Mouse (Mus musculus) midbrain, embryonic 15.5 days (tissue): ENCODE results near the gene Srarp. TPM values are rescaled to one million over a fixed set of nuclear protein-coding genes. Genes with fewer than 3 reads are reported as not detected.

Source experiments
- ATAC-seq: fragments of 200-750 bp; cut with Nextera tagmentation; replicated peaks from 2 replicates; pipeline ENCODE4 v1.8.0; 2017; ENCODE audit warnings: moderate TSS enrichment
- H3K27ac ChIP-seq: fragments of 300-500 bp; sonication (generic); 2 replicates; pipeline ENCODE4 v1.5.1; 2015; ENCODE audit warnings: mild to moderate bottlenecking, inconsistent platforms
- H3K27me3 ChIP-seq: fragments of 300-500 bp; sonication (generic); replicated peaks from 2 replicates; pipeline ENCODE4 v1.6.1; 2015; ENCODE audit warnings: inconsistent platforms
- H3K36me3 ChIP-seq: fragments of 300-500 bp; sonication (generic); replicated peaks from 2 replicates; pipeline ENCODE4 v1.6.1; 2015; ENCODE audit warnings: inconsistent platforms
- H3K4me1 ChIP-seq: fragments of 300-500 bp; sonication (generic); 2 replicates; pipeline ENCODE4 v1.6.1; 2015; ENCODE audit warnings: inconsistent platforms
- H3K4me2 ChIP-seq: fragments of 300-500 bp; sonication (generic); 2 replicates; pipeline ENCODE4 v1.6.1; 2015; ENCODE audit warnings: inconsistent platforms, mild to moderate bottlenecking, moderate library complexity
- H3K4me3 ChIP-seq: fragments of 300-500 bp; sonication (generic); 2 replicates; pipeline ENCODE4 v1.5.1; 2015; ENCODE audit warnings: mild to moderate bottlenecking, inconsistent platforms
- H3K9ac ChIP-seq: fragments of 300-500 bp; sonication (generic); 2 replicates; pipeline ENCODE4 v1.6.1; 2015; ENCODE audit warnings: mild to moderate bottlenecking, inconsistent platforms
- H3K9me3 ChIP-seq: fragments of 300-500 bp; sonication (generic); 2 replicates; pipeline ENCODE4 v1.6.1; 2016; ENCODE audit warnings: inconsistent platforms
- WGBS: fragments of 180-500 bp; shearing (Covaris S2); methylation state at CpG from one replicate; pipeline ENCODE4 v1.1.7; 2015; ENCODE audit warnings: mixed read lengths; 5-methylcytosine and 5-hydroxymethylcytosine counted together
- polyA plus RNA-seq: library from polyadenylated mRNA; unstranded; fragments of >200 nt; fragmentation: Nextera tagmentation; extraction: Ambion mirVana; gene quantifications from 2 replicates; pipeline ENCODE4 v1.2.1, GENCODE M21; 2015

Srarp gene
- 0.32 and 0.50 TPM in 2 replicates for polyA plus RNA-seq

GRCm38 (mm10) chr4:141435974-141436373 lies at the start of gene Srarp:
Srarp (minus strand) TSS chr4:141436105.
- Histone ChIP-seq H3K36me3 (no peaks in the 10 kb centered on the region), H3K4me1 (no peaks in the 10 kb centered on the region), H3K4me3 (no peak within 1 kb of the TSS), H3K27ac (no peak within 1 kb of the TSS), H3K9ac (no peak within 1 kb of the TSS), H3K27me3 (no peaks in the 10 kb centered on the region), H3K9me3 (no peaks in the 10 kb centered on the region), H3K4me2 (no peak within 1 kb of the TSS)
- 85% methylated on average over 1 of the region's 1 CpGs for WGBS
- ATAC-seq, result no peak

GRCm38 (mm10) chr4:141484071-141484470 lies 48.2 kb upstream of the Srarp start:
- H3K4me2 ChIP-seq, result no peak overlapping the region
- no peak overlapping the region for H3K27ac ChIP-seq
- H3K36me3 ChIP-seq, result peaks cover 71% of the 10 kb centered on the region
- H3K9me3 ChIP-seq, result no peaks in the 10 kb centered on the region
- no peaks in the 10 kb centered on the region for H3K4me1 ChIP-seq
- H3K4me3 ChIP-seq, result no peak overlapping the region
- WGBS, result 84% methylated on average over 11 of the region's 11 CpGs
- no peak overlapping the region for H3K9ac ChIP-seq
- no peak for ATAC-seq
- H3K27me3 ChIP-seq, result no peaks in the 10 kb centered on the region

GRCm38 (mm10) chr4:141479411-141479810 lies 43.5 kb upstream of the Srarp start:
- no peaks in the 10 kb centered on the region for H3K27me3 ChIP-seq
- WGBS, result 86% methylated on average over 8 of the region's 8 CpGs
- no peak overlapping the region for H3K9ac ChIP-seq

GRCm38 (mm10) chr4:141478794-141479193 lies 42.9 kb upstream of the Srarp start:
- H3K4me2 ChIP-seq, result no peak overlapping the region
- H3K27me3 ChIP-seq, result no peaks in the 10 kb centered on the region
- peaks cover 76% of the 10 kb centered on the region for H3K36me3 ChIP-seq
- peak overlapping the region; percentile 66 for H3K27ac ChIP-seq
- no peaks in the 10 kb centered on the region for H3K9me3 ChIP-seq
- 93% methylated on average over 32 of the region's 32 CpGs for WGBS
- ATAC-seq, result no peak
- H3K4me3 ChIP-seq, result no peak overlapping the region
- no peaks in the 10 kb centered on the region for H3K4me1 ChIP-seq
- no peak overlapping the region for H3K9ac ChIP-seq

More at GRCm38 (mm10) chr4:141479411-141479810, 43.5 kb upstream of the Srarp start:
- H3K27ac ChIP-seq, result 0 out of 2 replicates have a peak overlapping the region, but pooled peaks have one; percentile 0
- peaks cover 78% of the 10 kb centered on the region for H3K36me3 ChIP-seq
- no peak overlapping the region for H3K4me3 ChIP-seq
- H3K9me3 ChIP-seq, result no peaks in the 10 kb centered on the region
- no peak overlapping the region for H3K4me2 ChIP-seq
- no peaks in the 10 kb centered on the region for H3K4me1 ChIP-seq
- no peak for ATAC-seq

GRCm38 (mm10) chr4:141478225-141478624 lies 42.3 kb upstream of the Srarp start:
- Histone ChIP-seq H3K36me3 (peaks cover 76% of the 10 kb centered on the region), H3K27me3 (no peaks in the 10 kb centered on the region), H3K4me2 (no peak overlapping the region), H3K9ac (no peak overlapping the region), H3K9me3 (no peaks in the 10 kb centered on the region), H3K4me3 (no peak overlapping the region), H3K4me1 (no peaks in the 10 kb centered on the region), H3K27ac (peak overlapping the region; percentile 66)
- ATAC-seq, result no peak
- WGBS, result 82% methylated on average over 23 of the region's 23 CpGs

- WGBS, result 87% methylated on average over 16 of the region's 16 CpGs
- no peaks in the 10 kb centered on the region for H3K9me3 ChIP-seq
- no peaks in the 10 kb centered on the region for H3K4me1 ChIP-seq
- ATAC-seq, result no peak
- no peak overlapping the region for H3K4me2 ChIP-seq
- H3K4me3 ChIP-seq, result no peak overlapping the region
- H3K36me3 ChIP-seq, result peaks cover 76% of the 10 kb centered on the region
- peak overlapping the region; percentile 28; the same call in 1 of the 2 replicates for H3K27ac ChIP-seq
- no peaks in the 10 kb centered on the region for H3K27me3 ChIP-seq
- H3K9ac ChIP-seq, result no peak overlapping the region
Measured at GRCm38 (mm10) chr4:141477681-141478102, 41.8 kb upstream of the Srarp start.

- ATAC-seq, result no peak
- H3K27me3 ChIP-seq, result no peaks in the 10 kb centered on the region
- no peak overlapping the region for H3K4me3 ChIP-seq
- WGBS, result 91% methylated on average over 19 of the region's 19 CpGs
- no peak overlapping the region for H3K27ac ChIP-seq
- H3K36me3 ChIP-seq, result peaks cover 82% of the 10 kb centered on the region
- H3K9ac ChIP-seq, result no peak overlapping the region
- no peaks in the 10 kb centered on the region for H3K9me3 ChIP-seq
- no peak overlapping the region for H3K4me2 ChIP-seq
- H3K4me1 ChIP-seq, result no peaks in the 10 kb centered on the region
Measured at GRCm38 (mm10) chr4:141474431-141474830, 38.5 kb upstream of the Srarp start.

- WGBS, result 95% methylated on average over 32 of the region's 32 CpGs
- Histone ChIP-seq H3K9ac (no peak overlapping the region), H3K9me3 (no peaks in the 10 kb centered on the region), H3K27me3 (no peaks in the 10 kb centered on the region), H3K4me1 (no peaks in the 10 kb centered on the region), H3K4me3 (no peak overlapping the region), H3K36me3 (peaks cover 73% of the 10 kb centered on the region), H3K4me2 (no peak overlapping the region), H3K27ac (no peak overlapping the region)
- ATAC-seq, result no peak
Measured at GRCm38 (mm10) chr4:141472641-141473321, 36.9 kb upstream of the Srarp start.

GRCm38 (mm10) chr4:141471491-141471890 lies 35.6 kb upstream of the Srarp start:
- H3K36me3 ChIP-seq, result peaks cover 73% of the 10 kb centered on the region
- no peak overlapping the region for H3K9ac ChIP-seq
- no peaks in the 10 kb centered on the region for H3K9me3 ChIP-seq
- H3K4me3 ChIP-seq, result no peak overlapping the region
- H3K4me2 ChIP-seq, result no peak overlapping the region
- no peak overlapping the region for H3K27ac ChIP-seq
- WGBS, result 96% methylated on average over 16 of the region's 16 CpGs
- no peaks in the 10 kb centered on the region for H3K27me3 ChIP-seq
- 0 out of 2 replicates have a peak, but pooled peaks have one; percentile 16 for ATAC-seq
- H3K4me1 ChIP-seq, result no peaks in the 10 kb centered on the region

- Histone ChIP-seq H3K27me3 (no peaks in the 10 kb centered on the region), H3K27ac (no peak overlapping the region), H3K36me3 (peaks cover 74% of the 10 kb centered on the region), H3K4me3 (no peak overlapping the region), H3K4me1 (no peaks in the 10 kb centered on the region), H3K9me3 (no peaks in the 10 kb centered on the region), H3K9ac (no peak overlapping the region), H3K4me2 (no peak overlapping the region)
- no peak for ATAC-seq
- 95% methylated on average over 9 of the region's 9 CpGs for WGBS
Measured at GRCm38 (mm10) chr4:141469343-141469742, 33.4 kb upstream of the Srarp start.

- Histone ChIP-seq H3K4me1 (no peaks in the 10 kb centered on the region), H3K36me3 (peaks cover 76% of the 10 kb centered on the region), H3K4me2 (no peak overlapping the region), H3K9ac (no peak overlapping the region), H3K4me3 (no peak overlapping the region), H3K27me3 (no peaks in the 10 kb centered on the region), H3K9me3 (no peaks in the 10 kb centered on the region), H3K27ac (no peak overlapping the region)
- ATAC-seq, result no peak
- WGBS, result 64% methylated on average over 10 of the region's 10 CpGs
Measured at GRCm38 (mm10) chr4:141468576-141468975, 32.7 kb upstream of the Srarp start.

GRCm38 (mm10) chr4:141467581-141467927 lies 31.6 kb upstream of the Srarp start:
- no peak for ATAC-seq
- Histone ChIP-seq H3K4me1 (no peaks in the 10 kb centered on the region), H3K27ac (no peak overlapping the region), H3K27me3 (no peaks in the 10 kb centered on the region), H3K9me3 (no peaks in the 10 kb centered on the region), H3K9ac (no peak overlapping the region), H3K36me3 (peaks cover 74% of the 10 kb centered on the region), H3K4me3 (no peak overlapping the region), H3K4me2 (no peak overlapping the region)
- 88% methylated on average over 6 of the region's 6 CpGs for WGBS
